Mouse (Mus musculus): Measurements from ENCODE around the gene Atxn7l1. TPM values are rescaled to one million over a fixed set of nuclear protein-coding genes. Genes with fewer than 3 reads are reported as not detected.

The Atxn7l1 gene
- polyA plus RNA-seq, 1 experiment from 2014 or later = 14.6 TPM

DNA sequence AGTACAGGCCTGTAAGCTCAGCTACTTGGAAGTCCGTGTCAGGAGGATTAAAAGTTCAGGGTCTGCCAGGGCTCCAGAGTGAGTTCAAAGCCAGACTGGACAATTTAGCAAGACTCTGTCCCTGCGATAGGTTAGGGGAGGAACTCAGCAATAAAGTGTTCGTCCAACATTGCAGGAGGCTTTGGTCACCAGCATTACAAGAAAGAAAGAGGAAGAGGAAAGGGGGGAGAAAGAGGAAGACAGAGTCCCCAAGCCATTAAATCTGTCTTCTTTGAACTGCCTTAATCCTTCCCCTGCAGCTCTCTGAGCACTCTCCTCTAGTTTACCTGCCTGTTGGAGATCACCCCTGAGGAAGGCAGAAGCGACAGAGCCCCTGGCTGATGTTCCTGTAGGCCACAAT, 184.6 kb downstream of the Atxn7l1 start:
- no peak overlapping the region for H3K27ac ChIP-seq (replicated peaks)
- WGBS = 66% methylated on average over 4 of the region's 4 CpGs
- H3K27me3 ChIP-seq (replicated peaks; ENCODE audit: low read depth, poor library complexity, severe bottlenecking) = no peaks in the 10 kb centered on the region

DNA sequence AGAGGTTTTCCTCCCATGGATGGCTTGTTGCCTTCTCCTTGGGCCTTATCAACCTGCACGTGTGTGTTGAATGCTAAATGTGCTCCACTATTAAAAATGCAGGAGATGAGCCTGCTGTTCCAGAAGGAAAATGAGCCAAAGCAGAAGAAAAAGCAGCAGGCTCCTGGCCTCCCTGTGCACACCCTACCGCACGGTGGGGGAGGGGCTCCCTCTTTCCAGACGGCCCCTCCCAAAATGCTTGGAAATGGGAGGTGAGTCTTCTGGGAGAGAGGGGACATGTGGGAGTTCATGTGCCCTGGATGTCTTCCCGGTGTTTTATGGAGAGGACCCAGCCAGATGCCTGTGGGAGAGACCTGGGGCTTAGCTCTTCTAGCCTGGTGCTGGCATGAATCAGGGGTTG, 185.3 kb downstream of the Atxn7l1 start:
- no peak for DNase-seq (ENCODE audit: low spot score)
- WGBS = 85% methylated on average over 5 of the region's 5 CpGs

More for the DNA sequence above, 184.6 kb downstream of the Atxn7l1 start:
- no peaks in the 10 kb centered on the region for H3K4me1 ChIP-seq
- H3K9me3 ChIP-seq = no peaks in the 10 kb centered on the region
- DNase-seq (ENCODE audit: low spot score) = no peak
- no peaks in the 10 kb centered on the region for H3K36me3 ChIP-seq (replicated peaks)
- H3K4me3 ChIP-seq = no peak overlapping the region

DNA sequence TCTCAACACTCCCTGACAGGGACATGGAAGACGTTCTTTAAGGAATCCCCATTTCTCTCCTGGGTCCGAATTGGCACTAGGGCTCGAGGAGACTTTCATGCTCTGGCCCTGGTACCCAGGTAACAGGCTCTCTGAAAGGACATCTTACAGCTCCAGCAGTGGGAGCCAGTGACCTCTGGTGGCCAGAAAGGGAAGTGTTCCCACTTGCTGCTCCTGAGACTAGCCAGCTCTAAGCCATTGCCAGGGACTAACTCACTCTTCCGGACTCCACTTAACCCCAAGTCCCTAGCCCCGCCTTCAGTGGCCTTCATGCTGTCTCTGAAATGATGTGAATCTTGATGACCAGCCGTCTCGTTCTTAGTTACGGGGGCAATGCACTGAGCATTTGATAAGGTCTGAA, 186.4 kb downstream of the Atxn7l1 start:
- Histone ChIP-seq H3K4me1 (no peaks in the 10 kb centered on the region), H3K27ac (replicated peaks) (no peak overlapping the region), H3K4me3 (no peak overlapping the region), H3K27me3 (replicated peaks; ENCODE audit: low read depth, poor library complexity, severe bottlenecking) (no peaks in the 10 kb centered on the region), H3K9me3 (no peaks in the 10 kb centered on the region), H3K36me3 (replicated peaks) (no peaks in the 10 kb centered on the region)
- peak; percentile 82 for DNase-seq (ENCODE audit: low spot score)
- WGBS = 33% methylated on average over 8 of the region's 8 CpGs

More for the DNA sequence above, 185.3 kb downstream of the Atxn7l1 start:
- Histone ChIP-seq H3K9me3 (no peaks in the 10 kb centered on the region), H3K36me3 (replicated peaks) (no peaks in the 10 kb centered on the region), H3K27me3 (replicated peaks; ENCODE audit: low read depth, poor library complexity, severe bottlenecking) (no peaks in the 10 kb centered on the region), H3K27ac (replicated peaks) (no peak overlapping the region), H3K4me1 (no peaks in the 10 kb centered on the region), H3K4me3 (no peak overlapping the region)

DNA sequence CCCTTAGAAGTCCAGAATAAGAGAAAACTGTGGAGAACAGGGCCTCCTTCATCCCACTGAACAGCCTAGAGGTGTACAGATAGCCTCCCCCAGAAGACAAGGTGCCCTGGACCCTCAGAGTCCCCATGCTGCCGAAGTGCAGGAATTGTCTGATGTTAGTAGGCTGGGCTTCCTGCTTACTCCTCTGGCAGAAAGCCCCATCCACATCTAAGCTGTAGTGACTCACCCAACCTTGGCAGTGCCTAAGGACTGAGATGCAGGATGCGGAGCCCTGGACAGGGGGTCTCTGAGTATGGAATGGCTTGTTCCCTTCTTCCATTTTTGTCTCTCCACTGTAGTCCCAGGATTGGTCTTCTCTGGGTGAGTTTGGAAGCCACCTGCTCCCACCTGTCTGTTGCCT, 187.0 kb downstream of the Atxn7l1 start:
- no peaks in the 10 kb centered on the region for H3K4me1 ChIP-seq
- 90% methylated on average over 2 of the region's 2 CpGs for WGBS
- H3K36me3 ChIP-seq (replicated peaks) = no peaks in the 10 kb centered on the region
- H3K27ac ChIP-seq (replicated peaks) = no peak overlapping the region
- no peaks in the 10 kb centered on the region for H3K27me3 ChIP-seq (replicated peaks; ENCODE audit: low read depth, poor library complexity, severe bottlenecking)
- no peak overlapping the region for H3K4me3 ChIP-seq
- H3K9me3 ChIP-seq = no peaks in the 10 kb centered on the region
- no peak for DNase-seq (ENCODE audit: low spot score)

DNA sequence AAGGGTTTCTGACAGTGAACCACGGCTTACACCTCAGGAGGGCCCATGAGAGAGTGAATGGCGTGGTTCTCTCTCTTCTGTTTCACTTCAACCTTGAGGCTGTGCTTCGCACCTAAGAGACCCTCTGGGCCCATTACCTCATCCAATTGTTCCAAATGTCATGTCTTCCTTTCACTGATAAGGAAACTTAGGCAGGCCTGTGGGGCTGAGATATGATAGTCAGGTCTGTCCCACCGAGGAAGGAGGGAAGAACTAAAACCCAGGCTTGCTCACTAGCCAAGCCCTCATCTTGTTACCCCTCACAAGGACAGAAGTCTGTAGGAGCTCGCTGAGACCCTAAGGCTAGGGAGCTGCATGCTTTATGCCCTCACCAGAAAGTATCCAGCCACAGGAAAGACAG, 187.5 kb downstream of the Atxn7l1 start:
- WGBS = 79% methylated on average over 5 of the region's 5 CpGs
- DNase-seq (ENCODE audit: low spot score) = no peak
- no peaks in the 10 kb centered on the region for H3K36me3 ChIP-seq (replicated peaks)
- no peak overlapping the region for H3K27ac ChIP-seq (replicated peaks)
- no peak overlapping the region for H3K4me3 ChIP-seq
- H3K9me3 ChIP-seq = no peaks in the 10 kb centered on the region
- no peaks in the 10 kb centered on the region for H3K4me1 ChIP-seq
- no peaks in the 10 kb centered on the region for H3K27me3 ChIP-seq (replicated peaks; ENCODE audit: low read depth, poor library complexity, severe bottlenecking)

DNA sequence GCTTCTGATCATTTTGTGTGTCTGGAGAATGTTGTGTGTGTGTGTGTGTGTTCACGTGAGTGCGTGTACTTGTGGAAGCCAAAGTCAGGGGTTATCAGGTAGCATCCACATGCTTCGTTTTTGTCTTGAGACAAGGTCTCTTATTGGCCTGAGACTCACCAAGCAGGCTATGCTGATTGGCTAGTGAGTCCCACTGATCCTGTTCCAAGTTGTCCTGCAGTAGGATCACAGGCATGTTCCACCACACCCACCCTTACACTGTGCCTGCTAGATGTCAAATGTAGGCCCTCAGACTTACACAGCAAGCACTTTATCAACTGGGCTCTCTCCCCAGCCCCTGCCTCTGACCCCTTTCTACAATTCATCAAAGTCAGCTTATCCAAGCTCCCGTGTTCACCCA, 187.9 kb downstream of the Atxn7l1 start:
- DNase-seq (ENCODE audit: low spot score) = no peak
- Histone ChIP-seq H3K4me1 (no peaks in the 10 kb centered on the region), H3K27ac (replicated peaks) (no peak overlapping the region), H3K27me3 (replicated peaks; ENCODE audit: low read depth, poor library complexity, severe bottlenecking) (no peaks in the 10 kb centered on the region), H3K9me3 (no peaks in the 10 kb centered on the region), H3K36me3 (replicated peaks) (no peaks in the 10 kb centered on the region), H3K4me3 (no peak overlapping the region)
- WGBS = 84% methylated on average over 4 of the region's 4 CpGs

DNA sequence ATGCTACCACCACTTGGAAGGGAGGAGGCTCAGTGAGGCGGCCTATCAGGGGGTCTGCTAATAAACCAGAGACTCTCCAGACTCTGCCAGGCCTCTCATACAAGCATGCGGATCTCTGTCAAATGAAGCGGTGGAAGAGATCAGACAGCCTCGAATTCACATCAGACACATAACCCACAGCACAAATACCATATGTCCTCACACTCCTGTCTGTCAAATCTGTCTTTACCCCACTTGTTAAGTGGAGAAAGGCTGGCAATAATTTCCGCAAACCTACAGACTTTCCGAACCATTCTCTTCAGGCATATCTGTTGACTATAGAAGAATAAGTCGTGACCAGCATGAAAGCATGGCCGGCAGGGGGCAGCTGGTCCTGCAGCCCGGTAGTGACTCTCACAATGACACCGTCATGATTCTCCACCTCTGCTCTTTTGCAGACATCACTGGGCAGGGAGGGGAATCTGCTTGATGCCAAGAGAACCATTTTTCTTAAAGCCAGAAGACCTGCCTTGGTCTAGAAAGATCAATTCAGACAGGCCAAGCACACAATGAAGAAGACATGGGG, 189.2 kb downstream of the Atxn7l1 start:
- Histone ChIP-seq H3K27ac (replicated peaks) (no peak overlapping the region), H3K27me3 (replicated peaks; ENCODE audit: low read depth, poor library complexity, severe bottlenecking) (no peaks in the 10 kb centered on the region), H3K4me1 (no peaks in the 10 kb centered on the region; the same call in 1 of the 2 replicates), H3K4me3 (no peak overlapping the region), H3K9me3 (no peaks in the 10 kb centered on the region), H3K36me3 (replicated peaks) (no peaks in the 10 kb centered on the region)
- WGBS = 70% methylated on average over 10 of the region's 10 CpGs
- peak; percentile 20 for DNase-seq (ENCODE audit: low spot score)

DNA sequence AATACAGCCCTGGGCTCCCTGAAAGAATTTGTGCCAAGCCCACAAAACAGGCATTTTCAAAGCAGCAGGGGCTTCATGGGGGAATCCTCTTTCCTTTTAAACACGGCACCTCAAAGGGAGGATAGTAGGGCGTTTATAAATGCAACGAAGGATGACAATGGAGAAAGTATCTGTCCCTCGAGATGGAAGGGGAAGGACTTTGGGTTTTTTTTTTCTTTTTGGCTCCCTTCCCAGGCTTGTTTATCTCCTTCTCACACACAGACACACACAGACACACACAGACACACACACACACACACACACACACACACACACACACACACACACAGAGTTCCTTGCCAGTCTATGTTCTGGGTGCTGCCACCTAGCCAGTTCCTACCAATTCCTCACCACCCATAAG, 189.8 kb downstream of the Atxn7l1 start:
- Histone ChIP-seq H3K36me3 (replicated peaks) (no peaks in the 10 kb centered on the region), H3K27me3 (replicated peaks; ENCODE audit: low read depth, poor library complexity, severe bottlenecking) (no peaks in the 10 kb centered on the region), H3K4me1 (peaks cover 2% of the 10 kb centered on the region; the same call in 1 of the 2 replicates), H3K9me3 (no peaks in the 10 kb centered on the region), H3K27ac (replicated peaks) (no peak overlapping the region), H3K4me3 (no peak overlapping the region)
- 84% methylated on average over 4 of the region's 4 CpGs for WGBS
- DNase-seq (ENCODE audit: low spot score) = no peak

DNA sequence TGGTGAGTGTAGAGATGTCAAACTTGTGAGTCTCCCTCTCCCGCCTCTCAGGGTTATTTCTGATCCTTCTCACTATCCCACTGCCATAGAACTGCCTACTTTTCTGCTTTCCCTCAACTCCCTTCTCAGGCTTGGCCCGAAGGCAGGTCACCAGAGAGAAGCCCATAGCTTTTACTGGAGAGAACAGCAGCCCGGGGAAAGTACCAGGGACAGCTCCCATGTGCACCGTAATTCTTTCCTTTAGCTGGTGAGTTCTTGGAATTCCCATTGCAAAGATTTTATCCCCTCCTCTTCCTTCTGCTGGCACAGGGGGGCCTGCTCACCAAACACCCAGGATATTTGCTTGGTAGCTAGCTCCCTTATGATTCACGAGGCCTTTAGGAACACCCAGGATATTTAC, 190.7 kb downstream of the Atxn7l1 start:
- peak; percentile 59 for DNase-seq (ENCODE audit: low spot score)
- WGBS = 29% methylated on average over 5 of the region's 5 CpGs

DNA sequence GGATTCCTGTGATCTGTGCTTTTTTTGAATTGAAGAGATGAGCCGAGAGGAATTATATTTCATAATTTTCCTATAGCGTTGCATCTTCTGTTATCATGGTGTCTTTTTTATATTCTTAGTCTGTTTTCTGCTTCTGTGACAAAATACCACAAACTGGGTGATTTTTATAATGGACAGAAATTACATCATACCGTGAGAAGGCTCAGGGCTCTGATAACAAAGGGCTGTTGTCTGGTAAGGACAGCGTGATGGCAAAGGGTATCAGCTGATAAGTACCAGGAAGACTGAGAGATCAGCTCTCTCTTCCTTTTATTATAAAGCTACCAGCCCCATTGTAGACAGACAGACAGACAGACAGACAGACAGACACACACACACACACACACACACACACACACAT, 192.3 kb downstream of the Atxn7l1 start:
- 78% methylated on average over 4 of the region's 4 CpGs for WGBS
- H3K4me3 ChIP-seq = no peak overlapping the region
- no peak overlapping the region for H3K27ac ChIP-seq (replicated peaks)
- H3K9me3 ChIP-seq = no peaks in the 10 kb centered on the region
- no peaks in the 10 kb centered on the region for H3K36me3 ChIP-seq (replicated peaks)
- no peak for DNase-seq (ENCODE audit: low spot score)
- H3K4me1 ChIP-seq = peaks cover 15% of the 10 kb centered on the region
- peaks cover 12% of the 10 kb centered on the region for H3K27me3 ChIP-seq (replicated peaks; ENCODE audit: low read depth, poor library complexity, severe bottlenecking)

More for the DNA sequence above, 190.7 kb downstream of the Atxn7l1 start:
- peaks cover 5% of the 10 kb centered on the region; the same call in 1 of the 2 replicates for H3K4me1 ChIP-seq
- no peak overlapping the region for H3K27ac ChIP-seq (replicated peaks)
- no peaks in the 10 kb centered on the region for H3K36me3 ChIP-seq (replicated peaks)
- H3K9me3 ChIP-seq = no peaks in the 10 kb centered on the region
- H3K4me3 ChIP-seq = no peak overlapping the region
- no peaks in the 10 kb centered on the region for H3K27me3 ChIP-seq (replicated peaks; ENCODE audit: low read depth, poor library complexity, severe bottlenecking)

DNA sequence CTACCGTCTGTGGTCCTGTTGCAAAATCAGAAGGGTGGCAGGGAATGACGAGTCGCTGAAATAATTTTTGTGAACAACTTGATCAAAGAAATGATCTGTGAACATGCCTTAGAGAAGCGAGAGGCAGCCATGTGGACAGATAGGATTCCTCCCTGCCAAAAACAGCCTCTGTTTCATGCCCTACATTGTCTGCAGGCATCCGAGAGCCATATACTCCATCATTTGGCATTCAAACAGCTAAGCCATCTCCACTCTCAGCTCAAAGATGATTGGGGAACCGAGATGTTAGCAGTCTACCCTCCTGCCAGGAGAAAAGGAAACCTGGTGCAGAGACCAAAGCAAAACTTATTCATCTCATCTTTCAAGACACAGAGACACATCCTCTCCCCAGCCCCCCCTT, 193.2 kb downstream of the Atxn7l1 start:
- Histone ChIP-seq H3K4me1 (peaks cover 24% of the 10 kb centered on the region), H3K27ac (replicated peaks) (no peak overlapping the region), H3K27me3 (replicated peaks; ENCODE audit: low read depth, poor library complexity, severe bottlenecking) (peaks cover 18% of the 10 kb centered on the region), H3K4me3 (no peak overlapping the region), H3K9me3 (no peaks in the 10 kb centered on the region), H3K36me3 (replicated peaks) (no peaks in the 10 kb centered on the region)
- WGBS = 86% methylated on average over 6 of the region's 6 CpGs
- no peak for DNase-seq (ENCODE audit: low spot score)

DNA sequence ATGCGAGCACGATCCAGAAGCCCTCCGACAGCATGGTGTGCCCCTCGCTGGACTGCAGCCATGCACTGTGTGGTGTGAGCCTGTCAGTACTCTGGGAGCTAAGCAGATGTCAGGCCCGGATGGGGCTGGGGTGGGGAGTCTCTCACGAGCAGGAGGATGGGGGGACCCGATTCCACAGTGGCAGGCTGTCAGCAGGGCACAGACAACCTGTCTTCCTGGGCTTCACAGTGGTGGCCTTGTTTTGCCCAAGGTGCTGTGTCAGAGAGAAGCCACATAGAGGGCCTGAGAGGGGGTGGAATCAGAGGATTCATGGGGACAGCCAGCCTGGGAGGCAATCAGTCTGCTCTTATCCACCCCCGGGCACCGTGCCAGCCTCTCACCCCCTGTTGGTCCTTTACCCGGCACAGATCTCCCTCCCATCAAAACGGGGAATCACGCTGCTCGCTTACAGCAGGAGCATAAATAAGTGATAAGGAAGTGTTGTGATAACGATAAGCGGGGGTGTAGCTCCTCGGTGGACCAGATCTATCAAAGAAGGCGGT, 193.9 kb downstream of the Atxn7l1 start:
- no peak for DNase-seq (ENCODE audit: low spot score)
- peaks cover 25% of the 10 kb centered on the region for H3K27me3 ChIP-seq (replicated peaks; ENCODE audit: low read depth, poor library complexity, severe bottlenecking)
- H3K27ac ChIP-seq (replicated peaks) = no peak overlapping the region
- H3K4me1 ChIP-seq = peaks cover 31% of the 10 kb centered on the region
- 79% methylated on average over 17 of the region's 17 CpGs for WGBS
- H3K4me3 ChIP-seq = no peak overlapping the region
- no peaks in the 10 kb centered on the region for H3K9me3 ChIP-seq
- no peaks in the 10 kb centered on the region for H3K36me3 ChIP-seq (replicated peaks)

DNA sequence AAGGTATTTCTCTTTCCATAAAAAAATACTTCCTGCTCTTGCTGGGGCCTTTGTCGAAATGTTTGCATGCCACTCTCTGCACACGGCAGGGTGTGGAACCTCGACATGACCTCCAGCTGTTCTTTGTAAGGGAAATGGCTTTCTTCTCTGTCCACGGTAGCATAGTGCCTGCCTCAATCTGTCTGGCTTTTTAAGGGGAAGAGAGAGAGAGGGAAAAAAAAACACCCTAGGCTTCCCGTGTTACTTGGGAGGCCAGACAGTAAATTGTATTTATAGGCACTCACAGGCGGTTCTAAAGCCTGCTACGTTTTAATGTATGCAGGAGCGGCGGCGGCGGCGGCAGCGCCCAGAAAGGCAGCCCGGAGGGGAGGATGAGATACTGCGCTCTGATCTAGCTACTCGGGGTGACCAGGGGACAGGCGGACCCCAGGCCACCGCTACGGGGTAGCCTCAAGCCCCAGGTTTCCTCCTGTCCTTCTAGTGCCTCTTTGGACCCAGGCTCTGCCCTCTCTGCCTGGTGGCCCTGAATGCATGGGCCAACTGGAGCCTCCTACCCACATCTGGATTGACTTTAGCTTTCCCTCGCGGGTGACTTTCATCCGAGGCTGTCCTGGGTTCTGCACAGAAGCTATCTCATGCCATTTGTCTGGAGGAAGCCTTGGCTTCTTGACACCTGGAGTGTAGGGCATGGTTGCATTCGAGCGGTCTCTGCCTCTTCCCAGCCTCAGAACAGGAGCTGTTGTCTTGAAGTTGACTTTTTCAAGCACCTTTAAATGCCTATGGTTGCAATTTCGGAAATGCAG, 197.7 kb downstream of the Atxn7l1 start:
- peak overlapping the region; percentile 48 for H3K4me3 ChIP-seq
- H3K27me3 ChIP-seq (replicated peaks; ENCODE audit: low read depth, poor library complexity, severe bottlenecking) = peaks cover 25% of the 10 kb centered on the region
- peak overlapping the region; percentile 20; the same call in 1 of the 2 replicates for H3K27ac ChIP-seq (replicated peaks)
- peaks cover 8% of the 10 kb centered on the region; the same call in 1 of the 2 replicates for H3K36me3 ChIP-seq (replicated peaks)
- peak; percentile 51 for DNase-seq (ENCODE audit: low spot score)
- H3K9me3 ChIP-seq = no peaks in the 10 kb centered on the region
- peaks cover 32% of the 10 kb centered on the region for H3K4me1 ChIP-seq
- WGBS = 6% methylated on average over 25 of the region's 25 CpGs

Measured in embryonic facial prominence, embryonic 10.5 days (tissue).